Mouse (Mus musculus): ENCODE measurements around the gene Elf1. TPM values are rescaled to one million over a fixed set of nuclear protein-coding genes. Genes with fewer than 3 reads are reported as not detected.

The Elf1 gene
- polyA plus RNA-seq, 1 experiment from 2014 or later: 2.5 TPM

GRCm38 (mm10) chr14:79486617-79486992 lies 5.6 kb downstream of the Elf1 start:
- ATAC-seq (ENCODE audit: low read depth): no peak
- WGBS: 24% methylated on average over 8 of the region's 8 CpGs
- H3K36me3 ChIP-seq (ENCODE audit: control insufficient read depth, insufficient read depth, low read length): no peaks in the 10 kb centered on the region
- H3K4me1 ChIP-seq (ENCODE audit: control insufficient read depth, insufficient read depth, low read length): peaks cover 16% of the 10 kb centered on the region
- no peak overlapping the region for H3K27ac ChIP-seq (ENCODE audit: low read depth, low read length)
- peak overlapping the region; percentile 32; the same call in 1 of the 2 replicates for H3K4me3 ChIP-seq (ENCODE audit: low read depth, low read length)
- H3K4me2 ChIP-seq (ENCODE audit: low read depth, low read length): peak overlapping the region; percentile 52; the same call in 1 of the 2 replicates
- H3K9me3 ChIP-seq (ENCODE audit: control insufficient read depth, low read length): no peaks in the 10 kb centered on the region
- H3K9ac ChIP-seq (replicated peaks; ENCODE audit: low read depth, low read length): no peak overlapping the region
- no peaks in the 10 kb centered on the region for H3K27me3 ChIP-seq (ENCODE audit: control insufficient read depth, insufficient read depth, low read length)

GRCm38 (mm10) chr14:79486993-79487731 lies 6.2 kb downstream of the Elf1 start:
- Histone ChIP-seq H3K27me3 (ENCODE audit: control insufficient read depth, insufficient read depth, low read length) (no peaks in the 10 kb centered on the region), H3K9ac (replicated peaks; ENCODE audit: low read depth, low read length) (peak overlapping the region; percentile 25; the same call in 1 of the 2 replicates), H3K4me3 (ENCODE audit: low read depth, low read length) (peak overlapping the region; percentile 32), H3K4me2 (ENCODE audit: low read depth, low read length) (peak overlapping the region; percentile 52), H3K4me1 (ENCODE audit: control insufficient read depth, insufficient read depth, low read length) (peaks cover 16% of the 10 kb centered on the region), H3K27ac (ENCODE audit: low read depth, low read length) (no peak overlapping the region), H3K36me3 (ENCODE audit: control insufficient read depth, insufficient read depth, low read length) (no peaks in the 10 kb centered on the region), H3K9me3 (ENCODE audit: control insufficient read depth, low read length) (no peaks in the 10 kb centered on the region)
- ATAC-seq (ENCODE audit: low read depth): peak; percentile 33; the same call in 1 of the 2 replicates
- WGBS: 9% methylated on average over 19 of the region's 19 CpGs

GRCm38 (mm10) chr14:79488531-79488930 lies 7.5 kb downstream of the Elf1 start:
- Histone ChIP-seq H3K27ac (ENCODE audit: low read depth, low read length) (no peak overlapping the region), H3K4me2 (ENCODE audit: low read depth, low read length) (no peak overlapping the region), H3K9ac (replicated peaks; ENCODE audit: low read depth, low read length) (no peak overlapping the region), H3K27me3 (ENCODE audit: control insufficient read depth, insufficient read depth, low read length) (no peaks in the 10 kb centered on the region), H3K9me3 (ENCODE audit: control insufficient read depth, low read length) (no peaks in the 10 kb centered on the region), H3K4me1 (ENCODE audit: control insufficient read depth, insufficient read depth, low read length) (peaks cover 3% of the 10 kb centered on the region; the same call in 1 of the 2 replicates), H3K36me3 (ENCODE audit: control insufficient read depth, insufficient read depth, low read length) (no peaks in the 10 kb centered on the region), H3K4me3 (ENCODE audit: low read depth, low read length) (no peak overlapping the region)
- 35% methylated on average over 9 of the region's 9 CpGs for WGBS
- 0 out of 2 replicates have a peak, but pooled peaks have one; percentile 19 for ATAC-seq (ENCODE audit: low read depth)

GRCm38 (mm10) chr14:79489150-79489549 lies 8.2 kb downstream of the Elf1 start:
- WGBS: 78% methylated on average over 12 of the region's 12 CpGs

GRCm38 (mm10) chr14:79490246-79490645 lies 9.3 kb downstream of the Elf1 start:
- no peaks in the 10 kb centered on the region for H3K27me3 ChIP-seq (ENCODE audit: control insufficient read depth, insufficient read depth, low read length)
- no peaks in the 10 kb centered on the region for H3K9me3 ChIP-seq (ENCODE audit: control insufficient read depth, low read length)
- H3K4me2 ChIP-seq (ENCODE audit: low read depth, low read length): no peak overlapping the region
- no peak overlapping the region for H3K9ac ChIP-seq (replicated peaks; ENCODE audit: low read depth, low read length)
- H3K4me1 ChIP-seq (ENCODE audit: control insufficient read depth, insufficient read depth, low read length): 0 out of 2 replicates have a peak, but pooled peaks cover 2% of the 10 kb centered on the region
- WGBS: 81% methylated on average over 3 of the region's 3 CpGs
- no peak overlapping the region for H3K4me3 ChIP-seq (ENCODE audit: low read depth, low read length)
- no peak for ATAC-seq (ENCODE audit: low read depth)
- no peaks in the 10 kb centered on the region for H3K36me3 ChIP-seq (ENCODE audit: control insufficient read depth, insufficient read depth, low read length)
- no peak overlapping the region for H3K27ac ChIP-seq (ENCODE audit: low read depth, low read length)

More at GRCm38 (mm10) chr14:79489150-79489549, 8.2 kb downstream of the Elf1 start:
- Histone ChIP-seq H3K4me1 (ENCODE audit: control insufficient read depth, insufficient read depth, low read length) (0 out of 2 replicates have a peak, but pooled peaks cover 2% of the 10 kb centered on the region), H3K27ac (ENCODE audit: low read depth, low read length) (no peak overlapping the region), H3K4me2 (ENCODE audit: low read depth, low read length) (no peak overlapping the region), H3K9me3 (ENCODE audit: control insufficient read depth, low read length) (no peaks in the 10 kb centered on the region), H3K36me3 (ENCODE audit: control insufficient read depth, insufficient read depth, low read length) (no peaks in the 10 kb centered on the region), H3K4me3 (ENCODE audit: low read depth, low read length) (no peak overlapping the region), H3K9ac (replicated peaks; ENCODE audit: low read depth, low read length) (no peak overlapping the region), H3K27me3 (ENCODE audit: control insufficient read depth, insufficient read depth, low read length) (no peaks in the 10 kb centered on the region)
- no peak for ATAC-seq (ENCODE audit: low read depth)

GRCm38 (mm10) chr14:79494349-79494748 lies 13.4 kb downstream of the Elf1 start:
- no peaks in the 10 kb centered on the region for H3K9me3 ChIP-seq (ENCODE audit: control insufficient read depth, low read length)
- no peak overlapping the region for H3K4me3 ChIP-seq (ENCODE audit: low read depth, low read length)
- no peaks in the 10 kb centered on the region for H3K36me3 ChIP-seq (ENCODE audit: control insufficient read depth, insufficient read depth, low read length)
- no peaks in the 10 kb centered on the region for H3K4me1 ChIP-seq (ENCODE audit: control insufficient read depth, insufficient read depth, low read length)
- H3K27ac ChIP-seq (ENCODE audit: low read depth, low read length): no peak overlapping the region
- no peaks in the 10 kb centered on the region for H3K27me3 ChIP-seq (ENCODE audit: control insufficient read depth, insufficient read depth, low read length)
- ATAC-seq (ENCODE audit: low read depth): no peak
- 73% methylated on average over 6 of the region's 6 CpGs for WGBS
- no peak overlapping the region for H3K4me2 ChIP-seq (ENCODE audit: low read depth, low read length)
- no peak overlapping the region for H3K9ac ChIP-seq (replicated peaks; ENCODE audit: low read depth, low read length)

GRCm38 (mm10) chr14:79499326-79499725 lies 18.3 kb downstream of the Elf1 start:
- Histone ChIP-seq H3K36me3 (ENCODE audit: control insufficient read depth, insufficient read depth, low read length) (no peaks in the 10 kb centered on the region), H3K9ac (replicated peaks; ENCODE audit: low read depth, low read length) (no peak overlapping the region), H3K27me3 (ENCODE audit: control insufficient read depth, insufficient read depth, low read length) (no peaks in the 10 kb centered on the region), H3K4me3 (ENCODE audit: low read depth, low read length) (no peak overlapping the region), H3K27ac (ENCODE audit: low read depth, low read length) (no peak overlapping the region), H3K4me1 (ENCODE audit: control insufficient read depth, insufficient read depth, low read length) (no peaks in the 10 kb centered on the region), H3K9me3 (ENCODE audit: control insufficient read depth, low read length) (no peaks in the 10 kb centered on the region), H3K4me2 (ENCODE audit: low read depth, low read length) (no peak overlapping the region)
- ATAC-seq (ENCODE audit: low read depth): no peak
- 93% methylated on average over 9 of the region's 9 CpGs for WGBS

- no peak for ATAC-seq (ENCODE audit: low read depth)
- H3K4me3 ChIP-seq (ENCODE audit: low read depth, low read length): no peak overlapping the region
- no peaks in the 10 kb centered on the region for H3K27me3 ChIP-seq (ENCODE audit: control insufficient read depth, insufficient read depth, low read length)
- 93% methylated on average over 4 of the region's 4 CpGs for WGBS
- no peaks in the 10 kb centered on the region for H3K36me3 ChIP-seq (ENCODE audit: control insufficient read depth, insufficient read depth, low read length)
- H3K4me2 ChIP-seq (ENCODE audit: low read depth, low read length): no peak overlapping the region
- H3K4me1 ChIP-seq (ENCODE audit: control insufficient read depth, insufficient read depth, low read length): no peaks in the 10 kb centered on the region
- no peaks in the 10 kb centered on the region for H3K9me3 ChIP-seq (ENCODE audit: control insufficient read depth, low read length)
- H3K9ac ChIP-seq (replicated peaks; ENCODE audit: low read depth, low read length): no peak overlapping the region
- no peak overlapping the region for H3K27ac ChIP-seq (ENCODE audit: low read depth, low read length)
These were observed 19.8 kb downstream of the Elf1 start for GRCm38 (mm10) chr14:79500756-79501155.

GRCm38 (mm10) chr14:79503371-79504075 lies 22.5 kb downstream of the Elf1 start:
- Histone ChIP-seq H3K27me3 (ENCODE audit: control insufficient read depth, insufficient read depth, low read length) (no peaks in the 10 kb centered on the region), H3K4me1 (ENCODE audit: control insufficient read depth, insufficient read depth, low read length) (no peaks in the 10 kb centered on the region), H3K27ac (ENCODE audit: low read depth, low read length) (no peak overlapping the region), H3K9ac (replicated peaks; ENCODE audit: low read depth, low read length) (no peak overlapping the region), H3K4me3 (ENCODE audit: low read depth, low read length) (no peak overlapping the region), H3K36me3 (ENCODE audit: control insufficient read depth, insufficient read depth, low read length) (no peaks in the 10 kb centered on the region), H3K9me3 (ENCODE audit: control insufficient read depth, low read length) (no peaks in the 10 kb centered on the region), H3K4me2 (ENCODE audit: low read depth, low read length) (no peak overlapping the region)
- 68% methylated on average over 5 of the region's 5 CpGs for WGBS
- no peak for ATAC-seq (ENCODE audit: low read depth)
